Mouse (Mus musculus): ENCODE measurements around the gene Upk3a. TPM values are rescaled to one million over a fixed set of nuclear protein-coding genes. Genes with fewer than 3 reads are reported as not detected.
A peak's percentile ranks its signal among the peaks of the same experiment; 100 is the strongest.

The Upk3a gene
- polyA plus RNA-seq (2012; rRNA removed), result 0.82 and 1.7 TPM in 2 replicates

GRCm38 (mm10) chr15:85016951-85017664 lies at the start of gene Upk3a:
Upk3a (plus strand) TSS chr15:85017141.
- no peak for DNase-seq (ENCODE audit: low read depth)

- DNase-seq (ENCODE audit: low read depth), result no peak
These were observed 48.4 kb upstream of the Upk3a start for GRCm38 (mm10) chr15:84968534-84968933.

GRCm38 (mm10) chr15:84972860-84973543 lies 43.9 kb upstream of the Upk3a start:
- no peak for DNase-seq (ENCODE audit: low read depth)

- DNase-seq (ENCODE audit: low read depth), result no peak
These were observed 43.4 kb upstream of the Upk3a start for GRCm38 (mm10) chr15:84973544-84973871.

GRCm38 (mm10) chr15:84975729-84976128 lies 41.2 kb upstream of the Upk3a start:
- no peak for DNase-seq (ENCODE audit: low read depth)

GRCm38 (mm10) chr15:84981609-84982313 lies 35.2 kb upstream of the Upk3a start:
- DNase-seq (ENCODE audit: low read depth), result no peak

- peak; percentile 89 for DNase-seq (ENCODE audit: low read depth)
These were observed 34.1 kb upstream of the Upk3a start for GRCm38 (mm10) chr15:84982888-84983287.

- DNase-seq (ENCODE audit: low read depth), result no peak
These were observed 33.2 kb upstream of the Upk3a start for GRCm38 (mm10) chr15:84983721-84984120.

- no peak for DNase-seq (ENCODE audit: low read depth)
These were observed 31.3 kb upstream of the Upk3a start for GRCm38 (mm10) chr15:84985516-84986160.

- no peak for DNase-seq (ENCODE audit: low read depth)
These were observed 30.5 kb upstream of the Upk3a start for GRCm38 (mm10) chr15:84986171-84987019.

- no peak for DNase-seq (ENCODE audit: low read depth)
These were observed 29.7 kb upstream of the Upk3a start for GRCm38 (mm10) chr15:84987020-84987815.

- DNase-seq (ENCODE audit: low read depth), result no peak
These were observed 28.8 kb upstream of the Upk3a start, which contains the start of gene 5031439G07Rik for GRCm38 (mm10) chr15:84987874-84988825. 5031439G07Rik (minus strand) TSS chr15:84988551.

GRCm38 (mm10) chr15:84989098-84989497 lies 27.8 kb upstream of the Upk3a start:
- DNase-seq (ENCODE audit: low read depth), result no peak

- no peak for DNase-seq (ENCODE audit: low read depth)
These were observed 27.2 kb upstream of the Upk3a start for GRCm38 (mm10) chr15:84989771-84990170.

GRCm38 (mm10) chr15:84994498-84994897 lies 22.4 kb upstream of the Upk3a start:
- DNase-seq (ENCODE audit: low read depth), result no peak

GRCm38 (mm10) chr15:84995041-84995440 lies 21.9 kb upstream of the Upk3a start:
- DNase-seq (ENCODE audit: low read depth), result no peak

- no peak for DNase-seq (ENCODE audit: low read depth)
These were observed 21.0 kb upstream of the Upk3a start for GRCm38 (mm10) chr15:84995967-84996366.

- no peak for DNase-seq (ENCODE audit: low read depth)
These were observed 19.0 kb upstream of the Upk3a start for GRCm38 (mm10) chr15:84997768-84998454.

GRCm38 (mm10) chr15:84999911-85000310 lies 17.0 kb upstream of the Upk3a start:
- no peak for DNase-seq (ENCODE audit: low read depth)
